Mouse (Mus musculus): ENCODE data around the gene Cast. TPM values are rescaled to one million over a fixed set of nuclear protein-coding genes. Genes with fewer than 3 reads are reported as not detected.

Gene Cast
- polyA plus RNA-seq, 2 experiments, result 26.9 to 47.3 TPM

- no peak for TF ChIP-seq POLR2A (IDR thresholded peaks at IDR 0.05; ENCODE audit: borderline replicate concordance, extremely low read depth, insufficient read depth, insufficient read length)
- Histone ChIP-seq H3K4me3 (replicated peaks; ENCODE audit: low read length) (no peak overlapping the region), H3K36me3 (ENCODE audit: control insufficient read depth, insufficient read depth, low read length) (peaks cover 13% of the 10 kb centered on the region; the same call in 1 of the 2 replicates), H3K4me1 (ENCODE audit: control insufficient read depth, insufficient read depth, low read length) (no peaks in the 10 kb centered on the region), H3K27ac (replicated peaks; ENCODE audit: low read depth, low read length) (no peak overlapping the region), H3K4me2 (replicated peaks; ENCODE audit: low read depth, low read length, severe bottlenecking) (no peak overlapping the region), H3K27me3 (ENCODE audit: control insufficient read depth, insufficient read depth, low read length) (no peaks in the 10 kb centered on the region), H3K9me3 (ENCODE audit: control insufficient read depth, low read length) (no peaks in the 10 kb centered on the region), H3K9ac (ENCODE audit: low read depth, low read length, severe bottlenecking) (no peak overlapping the region)
- 38% methylated on average over 3 of the region's 3 CpGs for WGBS
- no peak for ATAC-seq (ENCODE audit: low FRiP score, low read depth)
- no peak for DNase-seq (ENCODE audit: low spot score)
Observed at GRCm38 (mm10) chr13:74696225-74696624, 112.4 kb downstream of the Cast start.

GRCm38 (mm10) chr13:74695497-74696193, 113.0 kb downstream of the Cast start:
- Histone ChIP-seq H3K9ac (ENCODE audit: low read depth, low read length, severe bottlenecking) (no peak overlapping the region), H3K9me3 (ENCODE audit: control insufficient read depth, low read length) (no peaks in the 10 kb centered on the region), H3K27ac (replicated peaks; ENCODE audit: low read depth, low read length) (no peak overlapping the region), H3K27me3 (ENCODE audit: control insufficient read depth, insufficient read depth, low read length) (no peaks in the 10 kb centered on the region), H3K4me3 (replicated peaks; ENCODE audit: low read length) (no peak overlapping the region), H3K36me3 (ENCODE audit: control insufficient read depth, insufficient read depth, low read length) (peaks cover 13% of the 10 kb centered on the region; the same call in 1 of the 2 replicates), H3K4me1 (ENCODE audit: control insufficient read depth, insufficient read depth, low read length) (no peaks in the 10 kb centered on the region), H3K4me2 (replicated peaks; ENCODE audit: low read depth, low read length, severe bottlenecking) (no peak overlapping the region)
- no peak for TF ChIP-seq POLR2A (IDR thresholded peaks at IDR 0.05; ENCODE audit: borderline replicate concordance, extremely low read depth, insufficient read depth, insufficient read length)
- ATAC-seq (ENCODE audit: low FRiP score, low read depth) (no peak), DNase-seq (ENCODE audit: low spot score) (no peak)
- 58% methylated on average over 5 of the region's 5 CpGs for WGBS

Other genes starting within 250 kb of the Cast start
- 4.6 and 5.8 TPM in 2 replicates for gene Erap1, start 169.2 kb downstream of the Cast start, polyA plus RNA-seq (2012; rRNA removed)
- 8.9 and 10.0 TPM in 2 replicates for gene Erap1, start 169.2 kb downstream of the Cast start, polyA plus RNA-seq (2014; fragmentation: Nextera tagmentation; extraction: Ambion mirVana)